Mouse (Mus musculus): ENCODE data around the gene Slc26a9. TPM values are rescaled to one million over a fixed set of nuclear protein-coding genes. Genes with fewer than 3 reads are reported as not detected.

The Slc26a9 gene
- polyA plus RNA-seq, 1 experiment from 2014 or later: 3.3 TPM

DNA sequence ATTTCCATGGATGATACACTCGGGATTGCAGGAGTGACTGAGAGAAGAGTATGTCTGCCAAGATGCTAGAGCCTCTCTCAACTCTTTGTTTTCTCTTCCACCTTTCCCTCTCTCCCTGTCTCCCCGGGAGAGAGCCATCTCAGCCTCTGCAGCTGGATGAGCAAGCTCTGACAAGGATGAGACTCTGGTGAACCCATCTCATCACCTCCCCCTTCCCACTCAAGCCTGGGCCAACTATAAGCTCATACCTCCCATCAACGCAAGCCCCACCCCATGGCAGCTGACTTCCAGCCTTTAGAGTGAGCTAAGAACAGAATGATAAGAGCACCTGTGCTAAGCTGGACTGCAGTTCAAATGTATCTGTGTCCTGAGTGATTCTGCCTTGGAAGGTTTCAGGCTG, 25.5 kb downstream of the Slc26a9 start:
- H3K4me1 ChIP-seq (ENCODE audit: control insufficient read depth, insufficient read depth, low read length): no peaks in the 10 kb centered on the region
- 66% methylated on average over 3 of the region's 3 CpGs for WGBS
- no peak overlapping the region for H3K4me3 ChIP-seq (ENCODE audit: low read depth, low read length)
- H3K9me3 ChIP-seq (ENCODE audit: control insufficient read depth, low read depth, low read length): no peaks in the 10 kb centered on the region
- no peaks in the 10 kb centered on the region for H3K36me3 ChIP-seq (ENCODE audit: control insufficient read depth, insufficient read depth, low read length)
- no peak overlapping the region for H3K4me2 ChIP-seq (replicated peaks; ENCODE audit: low read depth, low read length)
- H3K9ac ChIP-seq (replicated peaks; ENCODE audit: low read depth, low read length): no peak overlapping the region
- no peaks in the 10 kb centered on the region for H3K27me3 ChIP-seq (ENCODE audit: control insufficient read depth, insufficient read depth, low read length)
- H3K27ac ChIP-seq (ENCODE audit: low read length): no peak overlapping the region
- ATAC-seq (ENCODE audit: insufficient number of reproducible peaks, insufficient read depth, low FRiP score, low read depth): no peak

DNA sequence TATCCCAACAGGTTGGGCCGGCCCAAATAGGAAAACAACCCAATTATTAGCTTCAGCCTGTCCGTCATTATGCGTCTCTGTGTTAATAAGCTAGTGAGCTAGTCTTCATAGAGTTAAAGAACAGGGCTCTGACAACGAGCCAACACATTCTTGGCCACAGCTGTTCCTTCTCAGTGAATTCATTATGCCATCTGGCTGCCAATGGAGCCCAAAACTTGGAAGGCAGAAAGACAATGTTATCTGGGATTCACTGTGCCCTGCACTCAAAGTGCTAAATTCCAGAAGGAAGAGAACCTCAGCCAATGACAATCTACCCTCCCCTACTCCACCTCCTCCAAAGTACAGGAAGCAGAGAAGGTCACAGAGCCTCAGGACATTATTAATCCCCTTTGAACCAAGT, 26.8 kb downstream of the Slc26a9 start:
- Histone ChIP-seq H3K4me2 (replicated peaks; ENCODE audit: low read depth, low read length) (no peak overlapping the region), H3K9ac (replicated peaks; ENCODE audit: low read depth, low read length) (no peak overlapping the region), H3K36me3 (ENCODE audit: control insufficient read depth, insufficient read depth, low read length) (no peaks in the 10 kb centered on the region), H3K4me3 (ENCODE audit: low read depth, low read length) (no peak overlapping the region), H3K27me3 (ENCODE audit: control insufficient read depth, insufficient read depth, low read length) (no peaks in the 10 kb centered on the region), H3K4me1 (ENCODE audit: control insufficient read depth, insufficient read depth, low read length) (no peaks in the 10 kb centered on the region), H3K9me3 (ENCODE audit: control insufficient read depth, low read depth, low read length) (no peaks in the 10 kb centered on the region), H3K27ac (ENCODE audit: low read length) (no peak overlapping the region)
- ATAC-seq (ENCODE audit: insufficient number of reproducible peaks, insufficient read depth, low FRiP score, low read depth): no peak
- WGBS: 70% methylated on average over 4 of the region's 4 CpGs

DNA sequence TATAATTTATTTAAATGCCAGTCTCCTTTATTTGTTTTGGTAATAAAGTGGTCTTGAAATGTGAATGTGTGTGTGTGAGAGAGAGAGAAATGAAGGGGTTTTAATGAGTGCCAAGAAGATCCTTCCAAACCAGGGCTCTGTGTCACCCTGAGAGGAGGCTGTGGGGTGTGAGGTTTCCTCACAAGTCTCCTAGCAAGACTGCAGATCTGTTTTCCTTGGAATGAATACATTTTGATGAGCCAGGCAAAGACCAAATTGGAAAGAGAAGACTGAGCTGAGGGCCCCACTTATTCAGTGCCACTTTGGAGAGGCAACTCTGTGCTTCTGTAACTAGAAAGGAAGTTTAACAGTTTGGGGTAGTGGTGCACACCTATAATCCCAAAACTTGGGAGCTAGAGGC, 27.6 kb downstream of the Slc26a9 start:
- H3K36me3 ChIP-seq (ENCODE audit: control insufficient read depth, insufficient read depth, low read length): no peaks in the 10 kb centered on the region
- H3K4me1 ChIP-seq (ENCODE audit: control insufficient read depth, insufficient read depth, low read length): no peaks in the 10 kb centered on the region
- no peak overlapping the region for H3K9ac ChIP-seq (replicated peaks; ENCODE audit: low read depth, low read length)
- H3K27ac ChIP-seq (ENCODE audit: low read length): no peak overlapping the region
- no peaks in the 10 kb centered on the region for H3K9me3 ChIP-seq (ENCODE audit: control insufficient read depth, low read depth, low read length)
- H3K4me3 ChIP-seq (ENCODE audit: low read depth, low read length): no peak overlapping the region
- ATAC-seq (ENCODE audit: insufficient number of reproducible peaks, insufficient read depth, low FRiP score, low read depth): no peak
- H3K4me2 ChIP-seq (replicated peaks; ENCODE audit: low read depth, low read length): no peak overlapping the region
- no peaks in the 10 kb centered on the region for H3K27me3 ChIP-seq (ENCODE audit: control insufficient read depth, insufficient read depth, low read length)

DNA sequence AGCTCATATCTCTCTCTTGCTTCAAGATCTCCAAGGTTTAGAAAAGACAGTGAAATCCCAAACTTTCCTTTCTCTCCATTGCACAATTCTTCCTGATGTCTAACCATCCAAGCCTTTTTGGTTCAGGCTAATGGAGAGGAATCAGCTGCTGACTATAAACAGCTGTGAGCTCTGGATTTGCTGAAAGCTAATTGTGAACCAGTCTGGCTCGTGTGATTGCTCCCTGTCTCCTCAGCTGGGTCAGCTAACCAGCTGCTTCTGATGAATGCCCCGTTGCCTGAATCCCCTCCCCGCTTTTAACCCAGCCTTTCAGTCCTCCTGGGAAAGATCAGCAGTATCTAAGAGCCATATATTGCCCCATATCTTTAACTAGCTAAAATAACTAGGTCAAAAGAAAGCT, 50.8 kb downstream of the Slc26a9 start:
- Histone ChIP-seq H3K4me3 (ENCODE audit: low read depth, low read length) (no peak overlapping the region), H3K9ac (replicated peaks; ENCODE audit: low read depth, low read length) (no peak overlapping the region), H3K27me3 (ENCODE audit: control insufficient read depth, insufficient read depth, low read length) (no peaks in the 10 kb centered on the region), H3K27ac (ENCODE audit: low read length) (no peak overlapping the region), H3K9me3 (ENCODE audit: control insufficient read depth, low read depth, low read length) (no peaks in the 10 kb centered on the region), H3K4me1 (ENCODE audit: control insufficient read depth, insufficient read depth, low read length) (no peaks in the 10 kb centered on the region), H3K4me2 (replicated peaks; ENCODE audit: low read depth, low read length) (no peak overlapping the region), H3K36me3 (ENCODE audit: control insufficient read depth, insufficient read depth, low read length) (no peaks in the 10 kb centered on the region)
- no peak for ATAC-seq (ENCODE audit: insufficient number of reproducible peaks, insufficient read depth, low FRiP score, low read depth)
- 19% methylated on average over 3 of the region's 3 CpGs for WGBS

DNA sequence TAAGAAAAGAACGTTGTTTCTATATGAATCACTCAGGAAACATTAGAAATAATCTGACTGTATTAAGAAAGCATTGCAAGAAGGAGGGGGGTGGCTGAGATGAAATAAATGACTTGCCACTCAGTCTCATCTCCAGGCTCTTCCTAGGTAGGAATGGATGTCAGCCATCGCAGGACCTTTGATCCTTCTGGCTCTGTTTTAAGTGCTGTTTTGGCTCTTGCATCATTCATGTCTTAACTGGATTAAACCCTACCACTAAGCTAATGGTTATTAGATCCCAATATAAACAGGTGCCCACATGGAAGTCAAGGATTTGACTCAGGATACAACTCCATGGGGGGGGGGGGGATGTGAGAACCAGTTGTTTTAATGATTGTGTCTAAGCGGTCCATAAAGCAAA, 51.3 kb downstream of the Slc26a9 start:
- no peak overlapping the region for H3K9ac ChIP-seq (replicated peaks; ENCODE audit: low read depth, low read length)
- H3K9me3 ChIP-seq (ENCODE audit: control insufficient read depth, low read depth, low read length): no peaks in the 10 kb centered on the region
- H3K4me1 ChIP-seq (ENCODE audit: control insufficient read depth, insufficient read depth, low read length): no peaks in the 10 kb centered on the region
- no peak overlapping the region for H3K4me3 ChIP-seq (ENCODE audit: low read depth, low read length)
- no peaks in the 10 kb centered on the region for H3K27me3 ChIP-seq (ENCODE audit: control insufficient read depth, insufficient read depth, low read length)
- H3K27ac ChIP-seq (ENCODE audit: low read length): no peak overlapping the region
- no peak for ATAC-seq (ENCODE audit: insufficient number of reproducible peaks, insufficient read depth, low FRiP score, low read depth)
- no peaks in the 10 kb centered on the region for H3K36me3 ChIP-seq (ENCODE audit: control insufficient read depth, insufficient read depth, low read length)
- 61% methylated on average over 3 of the region's 3 CpGs for WGBS
- no peak overlapping the region for H3K4me2 ChIP-seq (replicated peaks; ENCODE audit: low read depth, low read length)

DNA sequence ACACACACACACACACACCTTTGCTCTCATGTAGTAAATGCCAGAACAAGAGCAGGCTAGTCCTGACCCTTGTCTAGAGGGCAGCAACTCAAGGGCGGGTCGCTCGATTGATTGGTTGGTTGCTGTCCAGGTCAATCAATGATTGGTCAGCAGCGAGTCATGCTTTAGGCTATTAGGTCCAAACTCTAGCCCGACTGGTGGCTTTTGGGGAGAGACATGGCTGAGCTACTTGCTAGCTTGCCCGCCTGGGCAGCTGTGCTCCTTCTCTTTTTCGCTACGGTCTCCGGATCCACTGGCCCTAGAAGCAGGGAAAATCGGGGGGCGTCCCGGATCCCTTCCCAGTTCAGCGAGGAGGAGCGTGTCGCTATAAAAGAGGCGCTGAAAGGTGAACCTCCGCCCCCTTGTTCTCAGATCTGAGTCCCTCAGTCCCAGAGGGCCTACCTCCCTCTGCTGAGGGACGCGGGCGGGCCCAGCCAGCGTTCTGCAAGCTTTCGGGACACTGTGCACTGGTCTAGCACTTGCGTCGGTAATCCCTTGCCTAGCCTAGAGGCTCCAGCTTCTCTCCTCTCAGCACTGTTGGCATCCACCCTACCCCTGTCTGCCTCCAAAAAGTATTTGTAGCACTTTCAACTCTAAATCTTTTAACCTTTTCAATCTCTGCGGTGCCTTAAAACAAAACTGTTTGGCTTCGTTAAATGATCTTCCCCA, 53.5 kb downstream of the Slc26a9 start, which contains the start of gene Pm20d1:
Gene Pm20d1, plus strand, starts transcription at position 180 of the 708 bp plus-strand sequence.
- no peak within 1 kb of the TSS for H3K9ac ChIP-seq (replicated peaks; ENCODE audit: low read depth, low read length)
- 10% methylated on average over 26 of the region's 26 CpGs for WGBS
- no peaks in the 10 kb centered on the region for H3K9me3 ChIP-seq (ENCODE audit: control insufficient read depth, low read depth, low read length)
- H3K27me3 ChIP-seq (ENCODE audit: control insufficient read depth, insufficient read depth, low read length): no peaks in the 10 kb centered on the region
- peak within 1 kb of the TSS; percentile 37 for H3K4me2 ChIP-seq (replicated peaks; ENCODE audit: low read depth, low read length)
- H3K4me1 ChIP-seq (ENCODE audit: control insufficient read depth, insufficient read depth, low read length): no peaks in the 10 kb centered on the region
- ATAC-seq (ENCODE audit: insufficient number of reproducible peaks, insufficient read depth, low FRiP score, low read depth): peak; percentile 63; the same call in 1 of the 2 replicates
- H3K4me3 ChIP-seq (ENCODE audit: low read depth, low read length): 0 out of 2 replicates have a peak within 1 kb of the TSS, but pooled peaks have one; percentile 17
- no peaks in the 10 kb centered on the region for H3K36me3 ChIP-seq (ENCODE audit: control insufficient read depth, insufficient read depth, low read length)
- H3K27ac ChIP-seq (ENCODE audit: low read length): no peak within 1 kb of the TSS

DNA sequence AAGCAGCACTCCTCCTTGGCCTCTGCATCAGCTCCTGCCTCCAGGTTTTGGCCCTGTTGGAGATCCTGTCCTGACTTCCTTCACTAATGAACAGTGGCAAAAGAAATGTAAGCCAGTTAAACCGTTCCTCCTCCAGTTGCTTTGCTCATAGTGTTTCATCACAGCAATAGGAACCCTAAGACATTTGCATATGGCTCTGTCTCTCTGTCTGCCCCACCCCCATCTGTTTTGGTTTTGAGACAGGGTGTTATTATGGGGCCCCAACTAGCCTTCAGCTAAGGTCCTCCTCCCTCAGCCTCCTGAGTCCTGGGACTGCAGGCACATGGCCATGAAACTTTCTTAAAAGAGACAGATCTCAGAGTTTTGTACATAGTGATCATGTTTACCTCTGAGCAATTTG, 56.2 kb downstream of the Slc26a9 start:
- H3K4me2 ChIP-seq (replicated peaks; ENCODE audit: low read depth, low read length): no peak overlapping the region
- WGBS: 46% methylated on average over 1 of the region's 1 CpGs

DNA sequence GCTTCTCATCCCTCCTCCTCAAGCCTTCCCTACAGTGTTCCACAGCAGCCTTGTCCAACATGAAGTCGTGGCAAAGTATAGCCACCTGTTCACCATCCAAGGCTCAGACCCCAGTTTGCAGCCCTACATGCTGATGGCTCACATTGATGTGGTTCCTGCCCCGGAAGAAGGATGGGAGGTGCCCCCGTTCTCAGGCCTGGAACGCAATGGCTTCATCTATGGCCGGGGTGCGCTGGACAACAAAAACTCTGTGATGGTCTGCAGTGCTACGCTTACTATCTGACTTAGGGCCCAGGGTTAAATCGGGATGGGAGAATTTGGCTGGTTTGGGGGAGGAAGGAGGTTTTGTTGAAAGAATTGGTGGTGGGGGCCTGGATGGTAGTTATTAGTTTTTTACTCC, 57.2 kb downstream of the Slc26a9 start:
- 94% methylated on average over 8 of the region's 8 CpGs for WGBS

More for the DNA sequence above, 56.2 kb downstream of the Slc26a9 start:
- Histone ChIP-seq H3K9ac (replicated peaks; ENCODE audit: low read depth, low read length) (no peak overlapping the region), H3K27ac (ENCODE audit: low read length) (no peak overlapping the region), H3K27me3 (ENCODE audit: control insufficient read depth, insufficient read depth, low read length) (no peaks in the 10 kb centered on the region), H3K4me1 (ENCODE audit: control insufficient read depth, insufficient read depth, low read length) (no peaks in the 10 kb centered on the region), H3K4me3 (ENCODE audit: low read depth, low read length) (no peak overlapping the region), H3K9me3 (ENCODE audit: control insufficient read depth, low read depth, low read length) (no peaks in the 10 kb centered on the region), H3K36me3 (ENCODE audit: control insufficient read depth, insufficient read depth, low read length) (no peaks in the 10 kb centered on the region)
- no peak for ATAC-seq (ENCODE audit: insufficient number of reproducible peaks, insufficient read depth, low FRiP score, low read depth)

DNA sequence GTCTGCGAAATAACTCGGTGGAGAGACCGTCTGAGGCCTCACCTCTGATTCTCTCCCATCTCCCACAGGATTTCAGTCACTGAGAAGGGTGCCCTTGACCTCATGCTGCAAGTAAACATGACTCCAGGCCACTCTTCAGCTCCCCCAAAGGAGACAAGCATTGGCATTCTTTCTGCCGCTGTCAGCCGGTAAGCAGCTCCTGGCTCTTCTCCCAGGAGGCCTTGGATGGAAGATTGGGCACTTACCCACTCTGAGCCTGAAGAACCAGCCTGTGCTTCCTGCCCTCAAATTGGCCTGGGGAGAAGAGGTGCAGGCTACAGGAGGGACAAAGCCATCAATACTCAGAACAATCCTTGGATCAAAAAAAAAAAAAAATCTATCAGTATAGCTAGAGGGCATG, 58.8 kb downstream of the Slc26a9 start:
- Histone ChIP-seq H3K4me2 (replicated peaks; ENCODE audit: low read depth, low read length) (no peak overlapping the region), H3K9ac (replicated peaks; ENCODE audit: low read depth, low read length) (no peak overlapping the region), H3K36me3 (ENCODE audit: control insufficient read depth, insufficient read depth, low read length) (no peaks in the 10 kb centered on the region), H3K27me3 (ENCODE audit: control insufficient read depth, insufficient read depth, low read length) (no peaks in the 10 kb centered on the region), H3K4me3 (ENCODE audit: low read depth, low read length) (no peak overlapping the region), H3K9me3 (ENCODE audit: control insufficient read depth, low read depth, low read length) (no peaks in the 10 kb centered on the region), H3K27ac (ENCODE audit: low read length) (no peak overlapping the region), H3K4me1 (ENCODE audit: control insufficient read depth, insufficient read depth, low read length) (no peaks in the 10 kb centered on the region)
- ATAC-seq (ENCODE audit: insufficient number of reproducible peaks, insufficient read depth, low FRiP score, low read depth): no peak
- 81% methylated on average over 5 of the region's 5 CpGs for WGBS

More for the DNA sequence above, 57.2 kb downstream of the Slc26a9 start:
- no peaks in the 10 kb centered on the region for H3K36me3 ChIP-seq (ENCODE audit: control insufficient read depth, insufficient read depth, low read length)
- H3K27ac ChIP-seq (ENCODE audit: low read length): no peak overlapping the region
- H3K4me2 ChIP-seq (replicated peaks; ENCODE audit: low read depth, low read length): no peak overlapping the region
- no peak overlapping the region for H3K9ac ChIP-seq (replicated peaks; ENCODE audit: low read depth, low read length)
- H3K9me3 ChIP-seq (ENCODE audit: control insufficient read depth, low read depth, low read length): no peaks in the 10 kb centered on the region
- H3K4me3 ChIP-seq (ENCODE audit: low read depth, low read length): no peak overlapping the region
- ATAC-seq (ENCODE audit: insufficient number of reproducible peaks, insufficient read depth, low FRiP score, low read depth): no peak
- no peaks in the 10 kb centered on the region for H3K27me3 ChIP-seq (ENCODE audit: control insufficient read depth, insufficient read depth, low read length)
- no peaks in the 10 kb centered on the region for H3K4me1 ChIP-seq (ENCODE audit: control insufficient read depth, insufficient read depth, low read length)

All from stomach, embryonic 14.5 days (tissue).